Mouse (Mus musculus) stomach, embryonic 16.5 days (tissue): ENCODE data around the gene Tomm40. TPM values are rescaled to one million over a fixed set of nuclear protein-coding genes. Genes with fewer than 3 reads are reported as not detected.

Source experiments
- ATAC-seq: fragments of 200-750 bp; cut with Nextera tagmentation; 2 replicates; pipeline ENCODE4 v1.8.0; 2017; ENCODE audit warnings: moderate number of reproducible peaks, moderate TSS enrichment; ENCODE audit not compliant: insufficient read depth, low FRiP score
- H3K27ac ChIP-seq: fragments of 300-500 bp; sonication (generic); 2 replicates; pipeline ENCODE4 v1.5.1; 2014; ENCODE audit warnings: low read length
- H3K27me3 ChIP-seq: fragments of 300-500 bp; sonication (generic); 2 replicates; pipeline ENCODE4 v1.6.1; 2014; ENCODE audit warnings: low read length, control low read depth, mixed read lengths; ENCODE audit not compliant: control insufficient read depth, insufficient read depth
- H3K36me3 ChIP-seq: fragments of 300-500 bp; sonication (generic); 2 replicates; pipeline ENCODE4 v1.6.1; 2014; ENCODE audit warnings: low read length; ENCODE audit not compliant: control insufficient read depth, insufficient read depth
- H3K4me1 ChIP-seq: fragments of 300-500 bp; sonication (generic); 2 replicates; pipeline ENCODE4 v1.6.1; 2014; ENCODE audit warnings: low read length, control low read depth, mixed read lengths; ENCODE audit not compliant: control insufficient read depth, insufficient read depth
- H3K4me2 ChIP-seq: fragments of 300-500 bp; sonication (generic); 2 replicates; pipeline ENCODE4 v1.6.1; 2014; ENCODE audit warnings: low read depth, low read length, mixed read lengths
- H3K4me3 ChIP-seq: fragments of 300-500 bp; sonication (generic); replicated peaks from 2 replicates; pipeline ENCODE4 v1.5.1; 2014; ENCODE audit warnings: mild to moderate bottlenecking, low read length
- H3K9ac ChIP-seq: fragments of 300-500 bp; sonication (generic); 2 replicates; pipeline ENCODE4 v1.6.1; 2014; ENCODE audit warnings: low read length
- H3K9me3 ChIP-seq: fragments of 300-500 bp; sonication (generic); replicated peaks from 2 replicates; pipeline ENCODE4 v1.6.1; 2016; ENCODE audit warnings: low read length, control low read depth; ENCODE audit not compliant: control insufficient read depth
- whole genome bisulfite sequencing: fragments of 180-500 bp; shearing (Covaris S2); extraction: QIAGEN DNeasy Blood & Tissue Kit; methylation state at CpG from one replicate; pipeline ENCODE4 v1.1.7; 2014; 5-methylcytosine and 5-hydroxymethylcytosine counted together
- polyA plus RNA-seq: library from polyadenylated mRNA; unstranded; fragments of >200 nt; fragmentation: Nextera tagmentation; extraction: Ambion mirVana; gene quantifications from 2 replicates; pipeline ENCODE4 v1.2.1, GENCODE M21; 2015

Tomm40 gene
- polyA plus RNA-seq, 1 experiment from 2014 or later = 81.8 TPM

DNA sequence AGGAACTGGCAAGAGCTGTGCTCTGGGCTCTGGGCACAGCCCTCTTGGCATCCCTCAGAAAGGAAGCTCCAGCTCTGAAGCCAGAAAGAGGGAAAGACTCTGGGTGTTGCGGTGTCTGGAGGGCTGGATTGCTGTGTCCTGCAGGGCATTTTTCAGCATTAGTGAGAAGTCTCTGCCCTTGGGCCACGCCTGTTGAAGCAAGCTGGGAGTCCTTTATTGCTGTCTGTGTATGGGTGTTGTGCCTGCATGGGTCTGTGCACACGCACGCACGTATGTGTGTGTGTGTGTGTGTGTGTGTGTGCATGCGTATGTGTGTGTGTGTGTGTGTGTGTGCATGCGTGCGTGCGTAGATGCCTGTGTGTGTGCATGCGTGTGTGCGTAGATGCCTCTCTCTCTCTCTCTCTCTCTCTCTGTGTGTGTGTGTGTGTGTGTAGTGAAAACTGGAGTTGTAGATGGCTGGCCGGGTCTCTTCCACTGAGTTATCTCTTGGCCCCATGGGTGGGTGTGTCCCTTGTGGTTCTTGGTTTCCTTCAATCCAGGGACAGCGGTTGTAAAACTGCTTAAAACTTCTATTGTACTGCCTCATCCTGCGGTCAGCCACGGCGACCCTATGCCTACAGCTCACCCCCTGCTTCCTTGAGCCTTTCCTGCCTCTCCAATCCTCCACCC lies 21.3 kb upstream of the Tomm40 start:
- Histone ChIP-seq H3K27me3 (no peaks in the 10 kb centered on the region), H3K9me3 (no peaks in the 10 kb centered on the region), H3K9ac (no peak overlapping the region), H3K4me3 (no peak overlapping the region), H3K4me2 (no peak overlapping the region), H3K4me1 (peaks cover 8% of the 10 kb centered on the region; the same call in 1 of the 2 replicates), H3K36me3 (peaks cover 21% of the 10 kb centered on the region), H3K27ac (no peak overlapping the region)
- no peak for ATAC-seq
- 86% methylated on average over 16 of the region's 16 CpGs for WGBS

DNA sequence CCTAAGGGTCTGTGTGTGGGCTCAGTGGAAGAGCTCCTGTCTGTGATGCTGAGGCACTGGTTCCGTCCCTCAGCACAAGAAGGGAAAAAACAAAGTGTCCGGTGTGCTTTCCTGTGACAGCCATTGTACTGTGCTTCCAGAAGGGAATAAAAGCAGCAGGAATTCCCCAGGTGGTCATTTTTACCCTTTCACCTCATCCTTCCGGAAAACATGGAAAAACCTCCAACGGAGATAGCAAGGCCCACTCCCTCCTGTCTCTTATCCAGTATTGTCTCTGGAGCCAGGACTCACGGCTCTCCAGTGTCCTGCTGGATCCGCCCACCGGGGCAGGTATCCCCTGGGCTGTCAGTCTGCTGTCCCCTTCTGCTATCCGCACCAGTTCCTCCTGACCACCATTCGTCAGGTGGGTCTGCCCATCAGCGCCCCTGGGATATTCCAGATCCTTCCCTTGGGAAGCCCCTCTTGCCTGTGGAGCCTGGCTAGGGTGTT lies 19.0 kb upstream of the Tomm40 start:
- H3K9me3 ChIP-seq = no peaks in the 10 kb centered on the region
- WGBS = 85% methylated on average over 10 of the region's 10 CpGs
- H3K27me3 ChIP-seq = no peaks in the 10 kb centered on the region
- H3K27ac ChIP-seq = no peak overlapping the region
- H3K4me2 ChIP-seq = no peak overlapping the region
- peaks cover 32% of the 10 kb centered on the region for H3K36me3 ChIP-seq
- no peak for ATAC-seq
- H3K4me1 ChIP-seq = no peaks in the 10 kb centered on the region
- H3K4me3 ChIP-seq = no peak overlapping the region
- no peak overlapping the region for H3K9ac ChIP-seq

DNA sequence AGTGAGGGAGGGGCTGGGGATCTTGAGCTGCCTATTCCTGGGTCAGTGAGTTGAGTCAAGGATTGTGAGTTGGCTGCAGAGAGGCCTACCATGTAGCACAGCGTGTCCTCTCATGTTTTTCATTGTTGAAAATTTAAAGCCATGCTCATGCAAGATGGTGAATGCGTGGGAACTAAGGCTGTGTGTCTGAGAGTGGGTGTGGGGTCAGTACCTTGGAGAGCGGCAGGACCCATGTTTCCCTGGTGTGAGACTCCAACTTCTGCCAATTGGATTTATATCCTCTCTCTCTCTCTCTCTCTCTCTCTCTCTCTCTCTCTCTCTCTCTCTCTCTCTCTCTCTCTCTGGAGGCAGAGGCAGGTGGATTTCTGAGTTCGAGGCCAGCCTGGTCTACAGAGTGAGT lies 11.3 kb upstream of the Tomm40 start:
- H3K27ac ChIP-seq = no peak overlapping the region
- no peak for ATAC-seq

DNA sequence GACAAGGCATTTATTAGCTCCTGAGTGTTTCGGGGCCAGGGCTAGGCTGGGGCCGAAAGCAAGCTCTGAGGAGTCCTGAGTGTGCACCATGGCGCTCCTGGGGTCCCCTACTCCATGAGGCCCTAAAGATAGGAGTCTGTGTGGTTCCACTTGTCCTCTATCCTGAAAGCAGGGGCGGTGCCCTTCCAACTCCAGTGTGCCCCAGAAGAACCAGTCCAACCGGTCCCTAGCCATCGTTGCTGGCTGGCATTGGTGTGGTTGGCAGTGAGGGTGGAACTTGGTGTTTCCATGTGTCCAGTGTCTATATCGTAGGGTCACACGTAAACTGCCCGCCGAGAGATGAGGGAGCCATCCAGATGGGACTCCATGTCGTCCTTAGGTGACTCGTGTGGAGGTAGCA lies 8.9 kb upstream of the Tomm40 start:
- Histone ChIP-seq H3K36me3 (peaks cover 50% of the 10 kb centered on the region), H3K27ac (peak overlapping the region; percentile 66), H3K4me2 (no peak overlapping the region)

More for the DNA sequence above, 11.3 kb upstream of the Tomm40 start:
- peaks cover 47% of the 10 kb centered on the region for H3K36me3 ChIP-seq
- 82% methylated on average over 4 of the region's 4 CpGs for WGBS
- H3K27me3 ChIP-seq = no peaks in the 10 kb centered on the region
- H3K9me3 ChIP-seq = no peaks in the 10 kb centered on the region
- no peak overlapping the region for H3K9ac ChIP-seq
- no peak overlapping the region for H3K4me3 ChIP-seq
- no peaks in the 10 kb centered on the region for H3K4me1 ChIP-seq
- no peak overlapping the region for H3K4me2 ChIP-seq

DNA sequence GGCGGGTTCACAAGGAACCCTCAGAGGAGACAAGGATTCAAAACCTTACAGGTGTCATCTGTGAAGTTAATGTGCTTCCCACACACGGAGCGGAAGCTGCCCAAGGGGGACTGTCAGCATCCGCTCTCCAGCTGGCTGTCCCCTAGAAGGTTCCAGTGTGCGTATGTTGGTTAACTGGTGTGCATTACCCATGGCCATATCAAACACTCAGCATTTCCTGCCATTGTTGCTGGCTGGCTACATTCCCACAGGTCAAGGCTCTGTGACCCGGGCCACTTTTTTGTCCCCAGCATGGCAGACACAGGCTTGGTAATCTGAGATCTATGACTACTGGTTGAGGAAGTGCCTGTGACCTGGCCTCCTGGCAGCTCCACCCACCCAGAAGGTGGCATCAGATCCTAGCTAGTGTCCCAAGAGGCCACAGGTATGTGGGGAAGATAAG lies 7.5 kb upstream of the Tomm40 start:
- ATAC-seq = peak; percentile 53
- H3K9me3 ChIP-seq = peaks cover 4% of the 10 kb centered on the region
- WGBS = 81% methylated on average over 6 of the region's 6 CpGs
- no peaks in the 10 kb centered on the region for H3K4me1 ChIP-seq
- H3K27ac ChIP-seq = peak overlapping the region; percentile 16; the same call in 1 of the 2 replicates
- H3K4me2 ChIP-seq = no peak overlapping the region
- no peak overlapping the region for H3K4me3 ChIP-seq
- no peaks in the 10 kb centered on the region for H3K27me3 ChIP-seq
- H3K9ac ChIP-seq = no peak overlapping the region
- H3K36me3 ChIP-seq = peaks cover 43% of the 10 kb centered on the region

More for the DNA sequence above, 8.9 kb upstream of the Tomm40 start:
- peak; percentile 63; the same call in 1 of the 2 replicates for ATAC-seq
- no peaks in the 10 kb centered on the region for H3K4me1 ChIP-seq
- no peak overlapping the region for H3K4me3 ChIP-seq
- peaks cover 4% of the 10 kb centered on the region for H3K9me3 ChIP-seq
- 77% methylated on average over 12 of the region's 12 CpGs for WGBS
- H3K9ac ChIP-seq = 0 out of 2 replicates have a peak overlapping the region, but pooled peaks have one; percentile 33
- no peaks in the 10 kb centered on the region for H3K27me3 ChIP-seq

DNA sequence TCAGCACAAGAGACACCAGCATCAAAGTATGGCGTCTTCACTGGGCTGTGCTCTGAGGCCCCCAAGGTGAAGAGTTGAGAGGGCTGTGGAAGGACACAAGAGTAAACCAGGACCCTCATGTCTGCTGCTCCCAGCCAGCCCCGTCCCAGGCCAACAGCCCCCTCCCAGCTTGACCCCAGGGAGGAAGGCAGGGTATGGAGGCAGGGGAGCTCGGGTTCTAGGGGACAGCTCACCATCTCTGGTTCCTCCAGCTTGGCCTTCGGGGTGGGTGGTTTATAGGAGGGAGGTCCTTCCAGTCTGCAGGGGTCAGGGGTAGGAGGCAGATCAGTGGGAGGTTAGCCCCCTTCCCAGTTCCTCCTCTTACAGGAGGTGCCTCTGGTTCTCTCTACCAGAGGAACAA lies 4.0 kb upstream of the Tomm40 start:
- H3K4me3 ChIP-seq = no peak overlapping the region
- H3K9ac ChIP-seq = no peak overlapping the region
- no peak overlapping the region for H3K4me2 ChIP-seq
- peaks cover 13% of the 10 kb centered on the region for H3K4me1 ChIP-seq
- H3K27me3 ChIP-seq = no peaks in the 10 kb centered on the region
- no peak for ATAC-seq
- WGBS = 91% methylated on average over 4 of the region's 4 CpGs
- peaks cover 4% of the 10 kb centered on the region for H3K9me3 ChIP-seq
- H3K27ac ChIP-seq = no peak overlapping the region
- H3K36me3 ChIP-seq = peaks cover 31% of the 10 kb centered on the region

DNA sequence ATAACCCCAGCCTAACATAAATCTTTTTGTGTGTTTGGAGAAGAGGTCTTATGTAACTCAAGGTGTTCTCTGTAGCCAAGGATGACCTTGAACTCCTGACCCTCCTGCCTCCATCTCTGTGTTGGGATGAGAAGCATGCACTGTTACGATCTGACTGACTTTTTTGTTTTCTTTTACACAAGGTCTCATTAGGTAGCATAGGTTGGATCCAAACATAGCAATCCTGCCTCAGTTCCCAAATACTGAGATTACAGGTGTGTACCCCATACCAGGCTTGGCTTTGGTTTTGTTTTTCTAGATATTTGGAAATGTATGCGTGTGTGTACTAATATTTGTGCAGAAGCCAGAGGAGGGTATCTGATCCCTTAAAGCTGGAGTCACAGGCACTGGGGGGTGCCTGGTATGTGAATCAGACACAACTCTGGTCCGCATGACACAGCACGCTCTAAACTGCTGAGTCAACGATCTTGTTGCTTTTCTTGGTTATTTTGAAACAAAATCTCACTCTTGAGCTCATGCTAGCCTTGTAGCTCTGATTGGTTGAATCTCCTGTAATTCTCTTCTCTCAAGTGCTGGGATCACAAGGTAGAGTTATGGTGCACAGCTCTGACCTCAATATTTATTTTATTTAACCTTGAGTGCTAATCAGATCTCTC lies 3.2 kb upstream of the Tomm40 start:
- H3K4me3 ChIP-seq = no peak overlapping the region
- H3K27me3 ChIP-seq = no peaks in the 10 kb centered on the region
- H3K36me3 ChIP-seq = peaks cover 24% of the 10 kb centered on the region
- no peak overlapping the region for H3K4me2 ChIP-seq
- ATAC-seq = no peak
- H3K4me1 ChIP-seq = peaks cover 16% of the 10 kb centered on the region
- peaks cover 4% of the 10 kb centered on the region for H3K9me3 ChIP-seq
- no peak overlapping the region for H3K9ac ChIP-seq
- no peak overlapping the region for H3K27ac ChIP-seq
- 91% methylated on average over 5 of the region's 5 CpGs for WGBS

DNA sequence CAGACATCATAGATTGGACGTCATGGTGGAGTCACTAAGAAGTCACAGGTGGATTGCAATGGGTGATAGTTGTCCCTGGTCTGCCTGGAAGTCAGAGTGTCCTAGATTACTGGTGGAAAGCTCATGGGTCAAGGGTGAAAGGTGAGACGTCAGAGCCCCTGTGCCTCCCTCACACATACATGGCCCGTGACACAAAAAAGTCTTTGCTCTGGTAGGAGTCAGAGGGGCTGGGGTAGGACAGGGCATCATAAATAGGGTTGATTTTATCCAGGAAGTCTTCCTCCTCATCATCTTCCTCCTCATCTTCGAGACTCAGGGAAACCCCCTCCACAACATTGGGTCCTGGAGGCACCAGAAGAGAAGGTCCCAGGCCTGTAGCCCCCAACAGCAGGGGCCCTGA lies 2.1 kb upstream of the Tomm40 start:
- Histone ChIP-seq H3K4me1 (peaks cover 16% of the 10 kb centered on the region), H3K9me3 (peaks cover 4% of the 10 kb centered on the region), H3K9ac (no peak overlapping the region), H3K36me3 (peaks cover 16% of the 10 kb centered on the region), H3K4me2 (no peak overlapping the region), H3K27me3 (no peaks in the 10 kb centered on the region), H3K27ac (no peak overlapping the region), H3K4me3 (no peak overlapping the region)
- 81% methylated on average over 4 of the region's 4 CpGs for WGBS
- no peak for ATAC-seq

DNA sequence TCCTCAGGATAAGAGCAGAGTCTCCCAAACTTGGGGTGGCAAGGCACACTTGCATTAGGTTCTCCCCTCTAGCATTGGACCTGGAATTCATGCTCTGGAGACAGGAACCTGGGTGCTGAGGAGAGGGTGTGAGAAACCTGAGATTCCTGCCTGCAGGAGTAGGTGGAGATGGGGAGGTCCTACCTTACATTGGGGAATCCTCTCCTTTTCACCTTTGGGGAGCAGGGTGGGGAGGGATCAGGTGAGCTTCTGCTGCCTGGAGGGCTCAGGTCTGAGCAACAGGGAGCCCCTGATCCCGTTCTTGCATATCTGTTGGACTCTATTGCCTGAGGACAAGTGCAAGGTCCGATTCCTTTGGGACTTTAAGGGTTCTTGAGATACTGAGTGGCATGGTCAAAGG lies 1.6 kb upstream of the Tomm40 start:
- Histone ChIP-seq H3K4me3 (peak overlapping the region; percentile 43), H3K4me2 (peak overlapping the region; percentile 73; the same call in 1 of the 2 replicates), H3K9ac (no peak overlapping the region), H3K4me1 (peaks cover 16% of the 10 kb centered on the region), H3K27ac (peak overlapping the region; percentile 90), H3K36me3 (peaks cover 16% of the 10 kb centered on the region), H3K9me3 (peaks cover 4% of the 10 kb centered on the region), H3K27me3 (no peaks in the 10 kb centered on the region)
- ATAC-seq = no peak
- WGBS = 79% methylated on average over 2 of the region's 2 CpGs
